Mouse (Mus musculus): ENCODE measurements around the gene Nrgn. TPM values are rescaled to one million over a fixed set of nuclear protein-coding genes. Genes with fewer than 3 reads are reported as not detected.

The Nrgn gene
- total and polyA plus RNA-seq, 3 experiments = 0.58 to 43.5 TPM; not detected in 1

DNA sequence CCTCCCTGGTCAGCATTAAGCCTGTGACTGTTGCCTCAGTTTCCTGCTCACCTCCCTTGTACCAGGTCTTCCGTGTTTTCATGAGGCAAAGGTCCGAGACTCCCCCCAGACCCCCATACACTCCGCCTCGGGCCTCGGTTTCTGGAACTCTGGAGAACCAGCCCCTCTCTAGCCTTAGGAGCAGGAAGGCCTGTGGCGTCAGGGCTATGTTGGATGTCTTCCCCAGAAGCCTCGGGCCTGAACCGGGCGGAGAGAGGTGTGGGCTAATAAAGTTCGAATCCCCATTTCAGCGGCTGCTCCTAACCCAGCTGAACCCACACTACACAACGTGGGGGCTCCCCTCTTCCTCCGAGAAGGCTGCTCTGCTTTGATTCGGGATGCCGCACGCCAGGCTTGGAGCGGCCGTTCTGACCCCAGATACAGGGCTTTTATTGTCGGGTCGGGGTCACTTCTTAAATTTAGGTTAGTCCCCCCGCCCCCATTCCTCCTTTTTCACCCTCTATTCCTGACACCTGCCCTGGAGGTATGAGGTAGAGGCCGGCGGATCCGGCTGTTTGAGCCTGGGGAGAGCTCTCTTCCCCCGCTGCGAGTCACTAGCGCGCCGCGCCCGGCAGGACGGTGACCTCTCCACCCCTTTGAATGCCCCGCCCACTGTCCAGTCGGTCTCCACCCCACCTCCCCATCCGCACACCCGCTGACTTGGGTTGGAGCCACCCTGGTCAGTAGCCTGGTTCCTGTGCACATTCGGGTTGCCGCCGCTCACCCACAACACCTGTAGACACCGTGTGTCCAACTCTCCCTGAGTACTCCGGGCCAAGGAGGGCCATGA, 25.1 kb downstream of the Nrgn start, which contains the start of gene Esam:
Esam (plus strand) TSS at position 683 of the 829 bp plus-strand sequence.
- no peak within 1 kb of the TSS for H3K27ac ChIP-seq (ENCODE audit: control insufficient read depth, low read depth, low read length)
- no peaks in the 10 kb centered on the region; a peak in 3 of 4 replicates for H3K36me3 ChIP-seq (ENCODE audit: control insufficient read depth in 1 of 2, insufficient read depth in 2 of 2, low read length in 2 of 2)
- H3K79me2 ChIP-seq (ENCODE audit: control insufficient read depth, insufficient read depth, low read length, poor library complexity) = no peaks in the 10 kb centered on the region
- DNase-seq (ENCODE audit: low read depth, low spot score) = no peak
- peaks cover 0 to 13% of the 10 kb centered on the region in 2 experiments; a peak in 2 of 4 replicates for H3K4me1 ChIP-seq (ENCODE audit: control insufficient read depth in 1 of 2, insufficient read depth in 2 of 2, low read length in 2 of 2)
- no peak within 1 kb of the TSS for H3K9ac ChIP-seq (ENCODE audit: control insufficient read depth, low read depth, low read length, poor library complexity, severe bottlenecking)
- H3K27me3 ChIP-seq (ENCODE audit: control insufficient read depth in 1 of 2, insufficient read depth in 2 of 2, low read length in 2 of 2) = no peaks in the 10 kb centered on the region
- H3K4me3 ChIP-seq (ENCODE audit: control insufficient read depth in 1 of 2, insufficient read depth in 1 of 2, low read depth in 2 of 2, low read length in 2 of 2) = no peak within 1 kb of the TSS
- H3K9me3 ChIP-seq (replicated peaks; ENCODE audit: insufficient read depth, low read length) = no peaks in the 10 kb centered on the region
- TF ChIP-seq BHLHE40 (IDR thresholded peaks at IDR 0.05; ENCODE audit: borderline replicate concordance, low read depth, low read length) = no peak
- TF ChIP-seq JUND (IDR thresholded peaks at IDR 0.05; ENCODE audit: low read depth, low read length) = no peak
- no peak for TF ChIP-seq ZKSCAN1 (IDR thresholded peaks at IDR 0.05; ENCODE audit: low read depth, low read length)
- TF ChIP-seq ELF1 (IDR thresholded peaks at IDR 0.05; ENCODE audit: low read depth, low read length) = no peak
- TF ChIP-seq RAD21 (IDR thresholded peaks at IDR 0.05; ENCODE audit: low read depth, low read length) = no peak
- no peak for TF ChIP-seq ZNF384 (IDR thresholded peaks at IDR 0.05; ENCODE audit: low read depth, low read length)
- no peak for TF ChIP-seq POLR2AphosphoS2 (IDR thresholded peaks at IDR 0.05; ENCODE audit: low read length)
- no peak for TF ChIP-seq CTCF (IDR thresholded peaks at IDR 0.05 in 2 of 3, conservative IDR thresholded peaks at IDR 0.05 in 1 of 3; ENCODE audit: control insufficient read depth in 1 of 3, insufficient read depth in 1 of 3, low read depth in 2 of 3, low read length in 3 of 3, poor library complexity in 1 of 3, severe bottlenecking in 1 of 3)
- TF ChIP-seq TCF12 (IDR thresholded peaks at IDR 0.05; ENCODE audit: low read depth, low read length) = no peak
- TF ChIP-seq MAFK (IDR thresholded peaks at IDR 0.05; ENCODE audit: borderline replicate concordance, low read depth, low read length) = no peak
- TF ChIP-seq TBP (IDR thresholded peaks at IDR 0.05; ENCODE audit: low read depth, low read length) = no peak

- Histone ChIP-seq H3K4me3 (ENCODE audit: control insufficient read depth in 1 of 2, insufficient read depth in 1 of 2, low read depth in 2 of 2, low read length in 2 of 2) (no peak overlapping the region), H3K27me3 (ENCODE audit: control insufficient read depth in 1 of 2, insufficient read depth in 2 of 2, low read length in 2 of 2) (no peaks in the 10 kb centered on the region)
Observed at GRCm38 (mm10) chr9:37526443-37527395, 26.0 kb downstream of the Nrgn start.

More at GRCm38 (mm10) chr9:37526443-37527395, 26.0 kb downstream of the Nrgn start:
- no peak overlapping the region for H3K27ac ChIP-seq (ENCODE audit: control insufficient read depth, low read depth, low read length)
- H3K9ac ChIP-seq (ENCODE audit: control insufficient read depth, low read depth, low read length, poor library complexity, severe bottlenecking) = no peak overlapping the region
- DNase-seq (ENCODE audit: low read depth, low spot score) = peak; percentile 23
- no peaks in the 10 kb centered on the region; a peak in 3 of 4 replicates for H3K36me3 ChIP-seq (ENCODE audit: control insufficient read depth in 1 of 2, insufficient read depth in 2 of 2, low read length in 2 of 2)
- no peaks in the 10 kb centered on the region for H3K9me3 ChIP-seq (replicated peaks; ENCODE audit: insufficient read depth, low read length)
- TF ChIP-seq SMC3 (IDR thresholded peaks at IDR 0.05; ENCODE audit: low read depth, low read length) (peak; percentile 28; the same call in 1 of the 2 replicates), MEF2A (IDR thresholded peaks at IDR 0.05; ENCODE audit: extremely low read depth, insufficient replicate concordance, low read depth, low read length, poor library complexity, severe bottlenecking) (no peak), ZKSCAN1 (IDR thresholded peaks at IDR 0.05; ENCODE audit: low read depth, low read length) (no peak), CTCF (IDR thresholded peaks at IDR 0.05 in 2 of 3, conservative IDR thresholded peaks at IDR 0.05 in 1 of 3; ENCODE audit: control insufficient read depth in 1 of 3, insufficient read depth in 1 of 3, low read depth in 2 of 3, low read length in 3 of 3, poor library complexity in 1 of 3, severe bottlenecking in 1 of 3) (peak; percentile 38 to 43 (median 38)), ZMIZ1 (IDR thresholded peaks at IDR 0.05; ENCODE audit: low read depth, low read length) (no peak), KAT2A (conservative IDR thresholded peaks at IDR 0.05; ENCODE audit: low read depth, low read length) (no peak), MAX (IDR thresholded peaks at IDR 0.05; ENCODE audit: low read length) (no peak), ELF1 (IDR thresholded peaks at IDR 0.05; ENCODE audit: low read depth, low read length) (no peak), CHD1 (IDR thresholded peaks at IDR 0.05; ENCODE audit: low read depth, low read length) (no peak), UBTF (IDR thresholded peaks at IDR 0.05; ENCODE audit: borderline replicate concordance, insufficient read depth, low read depth, low read length) (no peak), CHD2 (IDR thresholded peaks at IDR 0.05; ENCODE audit: low read length) (no peak), BHLHE40 (IDR thresholded peaks at IDR 0.05; ENCODE audit: borderline replicate concordance, low read depth, low read length) (no peak), RAD21 (IDR thresholded peaks at IDR 0.05; ENCODE audit: low read depth, low read length) (peak; percentile 15), TCF12 (IDR thresholded peaks at IDR 0.05; ENCODE audit: low read depth, low read length) (no peak)
- H3K4me1 ChIP-seq (ENCODE audit: control insufficient read depth in 1 of 2, insufficient read depth in 2 of 2, low read length in 2 of 2) = peaks cover 0 to 13% of the 10 kb centered on the region in 2 experiments; a peak in 2 of 4 replicates
- H3K79me2 ChIP-seq (ENCODE audit: control insufficient read depth, insufficient read depth, low read length, poor library complexity) = no peaks in the 10 kb centered on the region
